Mouse (Mus musculus) thymus, adult 2 months (tissue): ENCODE measurements around the gene Shc1. TPM values are rescaled to one million over a fixed set of nuclear protein-coding genes. Genes with fewer than 3 reads are reported as not detected.
A peak's percentile ranks its signal among the peaks of the same experiment; 100 is the strongest.

Experiments
- DNase-seq: peaks from one replicate; pipeline ENCODE4 v3.0.0; 2021
- H3K27ac ChIP-seq: fragments of 200-500 bp; 2 replicates; pipeline ENCODE4 v1.5.1; 2012; ENCODE audit warnings: low read length, control low read depth; ENCODE audit not compliant: control insufficient read depth, insufficient read depth
- H3K27me3 ChIP-seq: fragments of 200-500 bp; 2 replicates; pipeline ENCODE4 v1.6.1; 2012; ENCODE audit warnings: mild to moderate bottlenecking, low read length, moderate library complexity, mixed read lengths; ENCODE audit not compliant: control insufficient read depth, insufficient read depth
- H3K36me3 ChIP-seq: fragments of 200-500 bp; 2 replicates; pipeline ENCODE4 v1.6.1; 2012; ENCODE audit warnings: mild to moderate bottlenecking, low read length, moderate library complexity; ENCODE audit not compliant: control insufficient read depth, insufficient read depth
- H3K4me1 ChIP-seq: fragments of 200-500 bp; replicated peaks from 2 replicates; pipeline ENCODE4 v1.6.1; 2012; ENCODE audit warnings: low read length; ENCODE audit not compliant: control insufficient read depth, insufficient read depth
- H3K4me3 ChIP-seq: fragments of 200-500 bp; 2 replicates; pipeline ENCODE4 v1.5.1; 2012; ENCODE audit warnings: mild to moderate bottlenecking, low read length, control low read depth, moderate library complexity; ENCODE audit not compliant: control insufficient read depth, insufficient read depth
- CTCF ChIP-seq: fragments of 200-500 bp; IDR thresholded peaks from 2 replicates; pipeline ENCODE4 v1.5.1; 2012; ENCODE audit warnings: mild to moderate bottlenecking, control low read depth, low read length, moderate library complexity, borderline replicate concordance; ENCODE audit not compliant: control insufficient read depth, poor library complexity, insufficient read depth; ENCODE audit errors: extremely low read depth
- POLR2A ChIP-seq: fragments of 200-500 bp; IDR thresholded peaks from 2 replicates; pipeline ENCODE4 v1.6.1; 2012; ENCODE audit warnings: mild to moderate bottlenecking, low read length, control low read depth, moderate library complexity; ENCODE audit not compliant: control insufficient read depth, poor library complexity, insufficient read depth; ENCODE audit errors: extremely low read depth
- WGBS: fragments of 180-500 bp; shearing (Covaris S2); methylation state at CpG from one replicate; pipeline ENCODE4 v1.1.7; 2018; 5-methylcytosine and 5-hydroxymethylcytosine counted together
- polyA plus RNA-seq: library from polyadenylated mRNA; depleted of rRNA; stranded (reverse); fragments of >200 nt; gene quantifications from 2 replicates; pipeline ENCODE4 v1.2.3, GENCODE M21; 2012

Shc1 gene
- polyA plus RNA-seq, 1 experiment = 89.9 TPM

- H3K27ac ChIP-seq = no peak within 1 kb of the TSS
- DNase-seq = no peak
- H3K36me3 ChIP-seq = no peaks in the 10 kb centered on the region; the same call in 1 of the 2 replicates
- no peaks in the 10 kb centered on the region for H3K27me3 ChIP-seq
- TF ChIP-seq CTCF = no peak
- TF ChIP-seq POLR2A = no peak
- H3K4me1 ChIP-seq = no peaks in the 10 kb centered on the region
- H3K4me3 ChIP-seq = no peak within 1 kb of the TSS
- WGBS = 94% methylated on average over 5 of the region's 5 CpGs
These were observed 15.6 kb upstream of the Shc1 start, which contains the start of gene Lenep for GRCm38 (mm10) chr3:89402693-89403092. Gene Lenep, minus strand, starts transcription at chr3:89402793.

DNA sequence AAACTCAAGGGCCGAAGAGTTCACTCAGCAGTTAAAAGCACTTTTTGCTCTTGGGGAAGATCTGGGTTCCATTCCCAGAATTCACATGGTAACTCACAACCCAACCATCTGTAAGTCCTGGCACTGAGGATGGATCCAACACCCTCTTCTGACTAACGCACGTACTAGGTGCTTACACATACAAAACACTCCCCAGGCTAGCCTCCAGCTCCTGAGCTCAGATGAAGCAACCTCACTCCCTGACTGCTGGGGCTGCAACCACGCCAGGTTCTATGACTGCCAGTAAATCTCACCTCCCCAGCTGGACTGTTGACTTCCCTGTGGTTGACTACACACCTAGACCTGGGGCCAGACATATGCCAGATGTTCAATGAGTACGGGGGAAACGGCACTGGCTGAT, 11.4 kb upstream of the Shc1 start:
- H3K4me1 ChIP-seq = peaks cover 7% of the 10 kb centered on the region
- H3K36me3 ChIP-seq = peaks cover 4% of the 10 kb centered on the region; the same call in 1 of the 2 replicates
- 93% methylated on average over 6 of the region's 6 CpGs for WGBS
- H3K27ac ChIP-seq = no peak overlapping the region
- no peak for DNase-seq
- H3K4me3 ChIP-seq = no peak overlapping the region
- H3K27me3 ChIP-seq = no peaks in the 10 kb centered on the region
- TF ChIP-seq POLR2A (no peak), CTCF (no peak)

GRCm38 (mm10) chr3:89408448-89408847, 9.8 kb upstream of the Shc1 start:
- TF ChIP-seq CTCF (no peak), POLR2A (no peak)
- WGBS = 91% methylated on average over 16 of the region's 16 CpGs
- Histone ChIP-seq H3K27me3 (no peaks in the 10 kb centered on the region), H3K27ac (no peak overlapping the region), H3K36me3 (peaks cover 4% of the 10 kb centered on the region; the same call in 1 of the 2 replicates), H3K4me1 (peaks cover 7% of the 10 kb centered on the region), H3K4me3 (no peak overlapping the region)
- DNase-seq = no peak

GRCm38 (mm10) chr3:89409701-89410100, 8.5 kb upstream of the Shc1 start:
- TF ChIP-seq CTCF (no peak), POLR2A (no peak)
- Histone ChIP-seq H3K27me3 (no peaks in the 10 kb centered on the region), H3K36me3 (peaks cover 4% of the 10 kb centered on the region; the same call in 1 of the 2 replicates), H3K27ac (no peak overlapping the region), H3K4me3 (no peak overlapping the region), H3K4me1 (peaks cover 7% of the 10 kb centered on the region)
- WGBS = 99% methylated on average over 3 of the region's 3 CpGs
- no peak for DNase-seq

DNA sequence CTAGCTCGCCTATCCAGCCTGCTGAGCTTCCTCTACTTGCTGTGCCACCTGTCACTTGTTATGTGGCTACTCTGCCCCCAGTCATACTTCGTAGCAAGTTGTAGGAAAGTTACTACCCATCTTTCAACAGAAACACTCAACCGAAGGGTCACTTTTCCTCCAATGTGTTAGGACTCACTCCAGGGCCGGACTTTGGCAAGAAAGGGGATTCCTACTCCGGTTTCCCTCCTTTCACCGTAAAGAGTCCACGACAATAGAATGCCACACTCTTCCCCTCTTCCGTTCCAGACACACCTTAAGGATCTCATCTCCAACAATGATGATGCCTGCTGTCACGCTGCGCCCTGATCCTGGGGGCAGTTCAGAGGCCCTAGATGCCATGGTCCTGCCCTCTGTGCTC, 7.4 kb upstream of the Shc1 start:
- H3K4me1 ChIP-seq = peaks cover 7% of the 10 kb centered on the region
- no peak overlapping the region for H3K27ac ChIP-seq
- H3K27me3 ChIP-seq = no peaks in the 10 kb centered on the region
- no peak for DNase-seq
- WGBS = 80% methylated on average over 10 of the region's 10 CpGs
- no peak for TF ChIP-seq POLR2A
- no peak for TF ChIP-seq CTCF
- H3K36me3 ChIP-seq = peaks cover 4% of the 10 kb centered on the region; the same call in 1 of the 2 replicates
- peak overlapping the region; percentile 28 for H3K4me3 ChIP-seq

GRCm38 (mm10) chr3:89411490-89412393, 6.5 kb upstream of the Shc1 start, which contains the start of gene Flad1:
Gene Flad1, minus strand, starts transcription at chr3:89411870.
- no peaks in the 10 kb centered on the region for H3K27me3 ChIP-seq
- peaks cover 7% of the 10 kb centered on the region for H3K4me1 ChIP-seq
- WGBS = 3% methylated on average over 28 of the region's 28 CpGs
- H3K36me3 ChIP-seq = peaks cover 4% of the 10 kb centered on the region; the same call in 1 of the 2 replicates
- peak; percentile 98 for DNase-seq
- TF ChIP-seq CTCF (no peak), POLR2A (no peak)
- no peak within 1 kb of the TSS for H3K27ac ChIP-seq
- H3K4me3 ChIP-seq = peak within 1 kb of the TSS; percentile 54

GRCm38 (mm10) chr3:89416158-89416557, 2.1 kb upstream of the Shc1 start:
- no peak for DNase-seq
- H3K27ac ChIP-seq = no peak overlapping the region
- no peaks in the 10 kb centered on the region for H3K27me3 ChIP-seq
- TF ChIP-seq POLR2A = no peak
- no peaks in the 10 kb centered on the region for H3K36me3 ChIP-seq
- H3K4me3 ChIP-seq = no peak overlapping the region
- 98% methylated on average over 8 of the region's 8 CpGs for WGBS
- H3K4me1 ChIP-seq = peaks cover 11% of the 10 kb centered on the region
